Mouse (Mus musculus) C2C12 (cell line): ENCODE results near the gene Prkra. TPM values are rescaled to one million over a fixed set of nuclear protein-coding genes. Genes with fewer than 3 reads are reported as not detected.

ENCODE experiments used
- H3K27me3 ChIP-seq: one replicate; pipeline ENCODE4 v1.6.1; 2011; ENCODE audit not compliant: control insufficient read depth, insufficient read depth, insufficient read length
- H3K36me3 ChIP-seq: one replicate; pipeline ENCODE4 v1.6.1; 2011; ENCODE audit not compliant: control insufficient read depth, insufficient read depth
- H3K4me3 ChIP-seq: one replicate; pipeline ENCODE4 v1.5.1; 2011; ENCODE audit warnings: mild to moderate bottlenecking, control low read depth; ENCODE audit not compliant: poor library complexity, insufficient read depth, severe bottlenecking
- H3K79me2 ChIP-seq: one replicate; pipeline ENCODE4 v1.6.1; 2011; ENCODE audit not compliant: control insufficient read depth, insufficient read depth
- H3K79me3 ChIP-seq: one replicate; pipeline ENCODE4 v1.6.1; 2011; ENCODE audit warnings: low read depth, control low read depth
- H3ac ChIP-seq: one replicate; pipeline ENCODE3; 2011; ENCODE audit warnings: low read depth; ENCODE audit not compliant: control insufficient read depth, insufficient read length
- CEBPB ChIP-seq: IDR thresholded peaks from one replicate; pipeline ENCODE4 v1.6.1; 2011; ENCODE audit warnings: low read depth, mild to moderate bottlenecking, control low read depth, moderate library complexity
- CTCF ChIP-seq: IDR thresholded peaks from one replicate; pipeline ENCODE4 v1.5.1; 2011; ENCODE audit not compliant: control insufficient read depth, insufficient read depth, insufficient read length
- FOSL1 ChIP-seq: IDR thresholded peaks from one replicate; pipeline ENCODE4 v1.8.0; 2011; ENCODE audit warnings: mild to moderate bottlenecking, low read length; ENCODE audit not compliant: poor library complexity, insufficient read depth, severe bottlenecking
- MAX ChIP-seq: IDR thresholded peaks from one replicate; pipeline ENCODE4 v1.6.1; 2011; ENCODE audit warnings: mild to moderate bottlenecking, control low read depth
- MYOD1 ChIP-seq: IDR thresholded peaks from one replicate; pipeline ENCODE4 v1.6.1; 2011; ENCODE audit warnings: low read depth; ENCODE audit not compliant: control insufficient read depth, insufficient read length
- MYOG ChIP-seq: IDR thresholded peaks from one replicate; pipeline ENCODE4 v1.6.1; 2011; ENCODE audit not compliant: control insufficient read depth, insufficient read length; ENCODE audit errors: extremely low read depth
- USF1 ChIP-seq: IDR thresholded peaks from one replicate; pipeline ENCODE4 v1.6.1; 2011; ENCODE audit warnings: low read depth, mild to moderate bottlenecking, control low read depth, moderate library complexity
- polyA plus RNA-seq: library from polyadenylated mRNA; unstranded; fragments of >200 nt; fragmentation: generic; extraction: Trizol; gene quantifications from one replicate; pipeline ENCODE4 v1.2.1, GENCODE M21; 2012; ENCODE audit warnings: missing spikeins

Gene Prkra
- polyA plus RNA-seq, 1 experiment = 18.2 TPM

GRCm38 (mm10) chr2:76586906-76587305 is 60.9 kb downstream of the Prkra start:
- TF ChIP-seq CTCF (no peak), USF1 (no peak), CEBPB (no peak), MAX (no peak), FOSL1 (no peak), MYOD1 (no peak), MYOG (no peak)
- H3ac ChIP-seq = no peak overlapping the region
- no peaks in the 10 kb centered on the region for H3K79me3 ChIP-seq
- H3K4me3 ChIP-seq = no peak overlapping the region
- H3K27me3 ChIP-seq = no peaks in the 10 kb centered on the region
- no peaks in the 10 kb centered on the region for H3K36me3 ChIP-seq
- H3K79me2 ChIP-seq = no peaks in the 10 kb centered on the region

GRCm38 (mm10) chr2:76585090-76585489 is 62.7 kb downstream of the Prkra start:
- H3K36me3 ChIP-seq = no peaks in the 10 kb centered on the region
- no peak for TF ChIP-seq MYOG
- TF ChIP-seq MYOD1 = no peak
- TF ChIP-seq CEBPB = no peak
- no peak for TF ChIP-seq USF1
- no peak for TF ChIP-seq FOSL1
- no peak for TF ChIP-seq MAX
- TF ChIP-seq CTCF = no peak
- H3K79me3 ChIP-seq = no peaks in the 10 kb centered on the region
- H3ac ChIP-seq = no peak overlapping the region
- no peaks in the 10 kb centered on the region for H3K27me3 ChIP-seq
- no peaks in the 10 kb centered on the region for H3K79me2 ChIP-seq
- no peak overlapping the region for H3K4me3 ChIP-seq

Other genes starting within 250 kb of the Prkra start
- 3.0 TPM for gene Osbpl6, start 241.5 kb downstream of the Prkra start, polyA plus RNA-seq
- 0.05 TPM for gene Pjvk, start 461 bp upstream of the Prkra start, polyA plus RNA-seq
- 36.5 TPM for gene Fkbp7, start 25.1 kb upstream of the Prkra start, polyA plus RNA-seq
- 22.0 TPM for gene Plekha3, start 27.3 kb upstream of the Prkra start, polyA plus RNA-seq